Mouse (Mus musculus): Measurements from ENCODE around the gene Guca1b. TPM values are rescaled to one million over a fixed set of nuclear protein-coding genes. Genes with fewer than 3 reads are reported as not detected.
"Not testable (repeated sequence)": the region's sequence is repeated elsewhere in the genome, so short reads cannot be mapped to it uniquely, and the experiment has no call there.

The Guca1b gene
- polyA plus RNA-seq, 1 experiment from 2014 or later, result 0.36 TPM

DNA sequence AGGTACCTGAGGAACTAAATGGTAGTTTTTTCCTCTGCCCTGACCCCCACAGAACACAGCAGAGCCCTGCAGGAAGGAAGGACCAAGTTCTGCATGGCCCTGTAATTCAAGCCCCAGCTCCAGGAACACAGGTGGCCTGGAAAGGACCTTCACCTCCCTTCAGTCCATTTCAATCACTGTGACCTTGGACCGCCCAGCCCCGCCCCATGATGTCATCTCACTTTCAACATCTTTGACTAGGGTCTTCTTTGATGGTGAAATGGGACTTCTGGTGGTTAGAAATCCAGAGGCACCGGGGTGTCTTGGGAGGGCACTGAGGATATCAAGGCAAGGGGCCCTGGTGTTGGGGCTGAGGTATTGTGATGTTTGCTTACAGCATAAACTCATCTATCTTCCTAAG is 36.4 kb downstream of the Guca1b start:
- Histone ChIP-seq H3K4me1 (no peaks in the 10 kb centered on the region), H3K36me3 (ENCODE audit: poor library complexity, severe bottlenecking) (no peaks in the 10 kb centered on the region)
- no peak for ATAC-seq

DNA sequence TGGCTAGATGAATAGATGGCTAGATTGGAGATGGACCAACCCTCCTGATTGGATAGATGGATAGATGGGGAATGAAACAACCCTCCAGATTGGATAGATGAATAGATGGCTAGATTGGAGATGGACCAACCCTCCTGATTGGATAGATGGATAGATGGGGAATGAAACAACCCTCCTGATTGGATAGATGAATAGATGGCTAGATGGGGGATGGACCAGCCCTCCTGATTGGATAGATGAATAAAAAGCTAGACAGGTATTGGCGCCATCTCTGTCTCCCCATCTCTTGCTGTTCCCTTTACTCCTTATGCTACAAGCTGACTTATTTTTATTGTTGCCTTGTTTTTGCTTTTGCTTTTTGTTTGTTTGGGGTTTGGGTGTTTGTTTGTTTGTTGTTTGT is 37.4 kb downstream of the Guca1b start:
- H3K4me2 ChIP-seq; H3K36me3 ChIP-seq (ENCODE audit: poor library complexity, severe bottlenecking); H3K4me1 ChIP-seq; H3K27me3 ChIP-seq; H3K9ac ChIP-seq; H3K9me3 ChIP-seq (replicated peaks); H3K4me3 ChIP-seq; ATAC-seq; H3K27ac ChIP-seq: not testable (repeated sequence)
- 81% methylated on average over 1 of the region's 1 CpGs for WGBS

More for the DNA sequence above, 36.4 kb downstream of the Guca1b start:
- Histone ChIP-seq H3K4me3 (no peak overlapping the region), H3K4me2 (no peak overlapping the region), H3K27ac (no peak overlapping the region), H3K9me3 (replicated peaks) (no peaks in the 10 kb centered on the region), H3K27me3 (no peaks in the 10 kb centered on the region), H3K9ac (no peak overlapping the region)
- WGBS, result 78% methylated on average over 3 of the region's 3 CpGs

DNA sequence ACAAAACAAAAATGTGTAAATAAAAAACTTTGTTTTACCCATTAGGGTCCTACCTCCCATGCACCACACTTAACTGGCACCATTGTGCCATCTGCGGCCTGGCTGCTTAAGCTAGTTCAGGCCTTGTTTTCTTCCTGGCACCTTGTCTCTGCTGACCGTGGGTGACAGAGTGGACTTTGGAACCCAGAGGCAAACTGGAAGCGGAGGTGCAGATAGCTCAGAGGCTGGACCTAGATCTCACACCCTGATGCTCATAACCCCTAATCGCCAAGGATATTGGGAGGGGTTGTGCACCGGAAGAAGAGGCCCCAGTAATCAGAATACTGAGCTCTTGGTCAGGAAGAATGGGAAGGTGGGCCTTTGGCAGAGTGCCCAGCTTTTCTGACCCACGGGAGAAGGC is 39.0 kb downstream of the Guca1b start:
- Histone ChIP-seq H3K4me2 (no peak overlapping the region), H3K4me3 (no peak overlapping the region), H3K9me3 (replicated peaks) (no peaks in the 10 kb centered on the region), H3K27me3 (peaks cover under 1% of the 10 kb centered on the region; the same call in 1 of the 2 replicates), H3K27ac (no peak overlapping the region), H3K4me1 (peaks cover 7% of the 10 kb centered on the region; the same call in 1 of the 2 replicates), H3K36me3 (ENCODE audit: poor library complexity, severe bottlenecking) (no peaks in the 10 kb centered on the region), H3K9ac (no peak overlapping the region)
- no peak for ATAC-seq
- WGBS, result 75% methylated on average over 6 of the region's 6 CpGs

DNA sequence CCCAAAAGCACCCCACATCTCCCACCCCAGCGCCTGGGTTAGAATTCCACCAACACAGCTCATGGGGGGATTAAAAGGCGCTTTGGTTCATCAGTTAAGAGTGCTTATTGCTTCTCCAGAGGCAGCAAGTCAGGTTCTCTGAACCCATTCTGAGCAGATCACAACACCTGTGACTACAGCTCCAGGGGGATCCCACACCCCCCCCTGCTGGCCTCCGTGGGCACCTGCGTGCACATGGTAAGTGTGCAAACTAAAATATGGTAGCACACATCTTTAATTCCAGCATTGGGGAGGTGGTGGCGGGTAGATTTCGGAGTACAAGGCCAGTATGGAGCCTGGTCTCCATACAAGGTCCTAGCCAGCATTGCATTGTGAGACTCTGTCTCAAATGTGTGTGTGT is 42.1 kb downstream of the Guca1b start:
- Histone ChIP-seq H3K4me3 (no peak overlapping the region), H3K27me3 (peaks cover 10% of the 10 kb centered on the region; the same call in 1 of the 2 replicates), H3K4me2 (no peak overlapping the region), H3K36me3 (ENCODE audit: poor library complexity, severe bottlenecking) (no peaks in the 10 kb centered on the region), H3K9me3 (replicated peaks) (no peaks in the 10 kb centered on the region), H3K4me1 (peaks cover 8% of the 10 kb centered on the region; the same call in 1 of the 2 replicates), H3K27ac (no peak overlapping the region), H3K9ac (no peak overlapping the region)
- WGBS, result 74% methylated on average over 6 of the region's 6 CpGs
- no peak for ATAC-seq

DNA sequence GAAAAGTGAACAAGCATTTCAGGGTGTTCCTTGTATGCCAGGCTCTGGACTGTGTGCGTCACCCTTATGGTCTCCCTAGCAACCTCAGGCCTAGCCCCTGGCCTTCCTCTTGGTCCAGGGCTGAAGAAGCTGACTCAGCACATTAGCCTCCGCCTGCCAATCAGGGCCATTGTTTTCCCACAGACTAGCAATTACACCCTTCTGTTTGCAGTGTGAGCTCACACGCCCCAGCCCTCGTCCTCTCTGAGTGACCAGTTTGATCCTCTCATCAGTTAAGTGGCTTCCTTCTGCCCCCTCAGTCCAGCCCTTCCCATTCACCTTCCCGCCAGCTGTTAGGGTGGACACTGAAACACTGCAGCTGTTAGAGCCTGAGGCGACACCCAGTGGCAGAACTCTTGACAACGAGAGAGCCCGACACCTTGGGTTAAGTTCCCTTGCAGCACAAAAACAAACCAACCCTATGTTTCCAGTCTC is 43.7 kb downstream of the Guca1b start:
- no peak for ATAC-seq
- no peak overlapping the region for H3K4me3 ChIP-seq
- H3K27me3 ChIP-seq, result peaks cover 10% of the 10 kb centered on the region; the same call in 1 of the 2 replicates
- H3K36me3 ChIP-seq (ENCODE audit: poor library complexity, severe bottlenecking), result no peaks in the 10 kb centered on the region
- no peak overlapping the region for H3K9ac ChIP-seq
- peak overlapping the region; percentile 27 for H3K4me2 ChIP-seq
- WGBS, result 5% methylated on average over 8 of the region's 8 CpGs
- H3K27ac ChIP-seq, result no peak overlapping the region
- H3K4me1 ChIP-seq, result peaks cover 8% of the 10 kb centered on the region; the same call in 1 of the 2 replicates
- H3K9me3 ChIP-seq (replicated peaks), result no peaks in the 10 kb centered on the region

DNA sequence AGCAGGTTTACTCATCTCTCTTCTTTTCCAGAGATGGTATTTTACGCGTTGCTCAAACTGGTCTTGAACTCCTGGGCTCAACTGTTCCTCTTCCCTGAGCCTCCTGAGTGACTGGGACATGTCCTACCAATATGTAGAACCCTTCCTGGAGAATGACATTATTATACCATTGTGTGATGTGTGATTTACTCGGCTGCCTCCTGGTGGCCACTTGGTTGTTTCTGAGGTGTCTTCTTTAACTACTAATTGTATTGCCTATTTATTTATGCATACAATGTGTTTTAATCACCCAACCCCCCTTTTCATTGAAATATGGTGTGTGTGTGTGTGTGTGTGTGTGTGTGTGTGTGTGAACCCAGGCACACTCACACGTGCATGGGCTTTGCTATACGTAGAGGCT is 45.6 kb downstream of the Guca1b start:
- peaks cover 19% of the 10 kb centered on the region for H3K27me3 ChIP-seq
- no peak overlapping the region for H3K9ac ChIP-seq
- 64% methylated on average over 5 of the region's 5 CpGs for whole genome bisulfite sequencing

DNA sequence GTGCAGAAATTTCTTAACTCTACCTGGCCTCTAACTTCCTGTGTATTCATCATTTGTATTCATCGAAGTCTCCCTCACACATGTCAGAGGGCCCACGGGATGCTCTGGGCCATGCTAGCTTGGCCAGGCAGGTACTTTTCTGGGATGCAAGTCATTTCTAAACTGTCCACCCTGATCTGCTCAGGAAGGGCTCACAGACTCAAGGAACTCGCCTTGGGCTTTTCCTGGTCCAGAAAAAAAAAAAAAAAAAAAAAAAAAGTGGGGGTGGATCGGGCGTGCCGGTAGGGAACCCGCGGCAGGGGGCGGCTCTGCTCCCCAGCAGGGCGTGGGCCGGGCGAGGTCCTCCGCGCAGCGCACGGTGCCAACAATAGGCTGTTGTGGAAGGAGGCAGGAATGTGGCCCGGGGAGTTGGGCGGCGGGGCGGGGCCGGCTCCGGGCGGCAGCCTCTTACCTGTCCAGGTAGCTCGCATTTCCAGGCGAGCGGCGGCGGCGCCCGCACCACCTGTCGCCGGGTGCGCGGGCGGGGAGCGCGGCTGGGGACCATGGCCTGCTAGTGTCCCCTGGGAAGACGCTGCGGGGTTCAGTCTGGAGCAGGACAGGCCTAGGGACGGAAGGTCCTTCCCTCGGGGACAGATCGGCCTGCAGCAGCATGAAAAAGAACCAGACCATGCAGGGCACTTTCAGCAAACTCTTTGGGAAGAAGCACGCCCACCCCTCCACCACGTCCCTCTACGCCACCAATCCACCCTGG is 51.1 kb downstream of the Guca1b start, which contains the start of gene AI661453:
Gene AI661453, plus strand, starts transcription at position 460 of the 751 bp plus-strand sequence.
- Histone ChIP-seq H3K27ac (no peak within 1 kb of the TSS), H3K9me3 (replicated peaks) (no peaks in the 10 kb centered on the region), H3K9ac (peak within 1 kb of the TSS; percentile 40; the same call in 1 of the 2 replicates), H3K36me3 (ENCODE audit: poor library complexity, severe bottlenecking) (no peaks in the 10 kb centered on the region), H3K4me1 (peaks cover 16% of the 10 kb centered on the region), H3K27me3 (peaks cover 62% of the 10 kb centered on the region), H3K4me2 (peak within 1 kb of the TSS; percentile 59), H3K4me3 (peak within 1 kb of the TSS; percentile 35)
- WGBS, result 2% methylated on average over 39 of the region's 45 CpGs
- ATAC-seq, result no peak

More for the DNA sequence above, 45.6 kb downstream of the Guca1b start:
- Histone ChIP-seq H3K27ac (no peak overlapping the region), H3K4me3 (no peak overlapping the region), H3K4me2 (no peak overlapping the region), H3K4me1 (peaks cover 8% of the 10 kb centered on the region; the same call in 1 of the 2 replicates), H3K36me3 (ENCODE audit: poor library complexity, severe bottlenecking) (no peaks in the 10 kb centered on the region), H3K9me3 (replicated peaks) (no peaks in the 10 kb centered on the region)
- ATAC-seq, result no peak

DNA sequence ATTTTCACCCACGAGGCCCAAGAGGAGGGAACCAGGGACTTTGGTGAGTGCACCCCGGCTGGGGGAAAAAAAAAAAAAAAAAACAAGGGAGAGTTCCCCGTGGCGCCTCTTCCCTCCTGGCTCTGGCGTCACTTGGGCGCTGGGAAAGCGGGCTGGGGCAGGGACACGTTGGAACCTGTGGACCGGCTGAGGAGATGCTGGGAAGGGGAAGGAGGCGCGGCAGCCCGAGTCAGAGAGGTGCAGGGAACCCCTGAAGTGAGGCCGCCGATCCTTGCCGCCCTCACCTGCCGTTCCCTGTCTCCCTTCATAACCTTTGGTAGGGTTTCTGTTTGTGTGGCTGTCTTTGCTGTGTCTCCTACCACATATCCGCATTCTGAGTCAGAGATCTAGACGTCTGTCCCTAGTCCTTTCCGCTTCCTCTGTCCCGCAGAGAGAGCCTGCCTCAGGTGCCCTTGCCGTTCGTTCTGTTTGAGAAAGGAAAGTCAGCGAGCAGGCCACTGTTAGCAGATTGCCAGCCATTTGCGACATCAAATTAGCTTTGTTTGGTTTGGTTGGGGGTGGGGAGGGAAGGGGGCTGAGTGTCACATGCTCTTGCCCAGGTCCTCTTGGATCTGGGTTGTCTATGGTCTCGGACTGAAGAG is 51.8 kb downstream of the Guca1b start, which contains the start of gene 1700001C19Rik:
Gene 1700001C19Rik, minus strand, starts transcription at position 470 of the 641 bp plus-strand sequence.
- Histone ChIP-seq H3K27me3 (peaks cover 61% of the 10 kb centered on the region), H3K9me3 (replicated peaks) (no peaks in the 10 kb centered on the region), H3K4me2 (peak within 1 kb of the TSS; percentile 59), H3K36me3 (ENCODE audit: poor library complexity, severe bottlenecking) (no peaks in the 10 kb centered on the region), H3K27ac (no peak within 1 kb of the TSS), H3K4me1 (peaks cover 23% of the 10 kb centered on the region), H3K4me3 (peak within 1 kb of the TSS; percentile 35), H3K9ac (peak within 1 kb of the TSS; percentile 40; the same call in 1 of the 2 replicates)
- ATAC-seq, result no peak
- WGBS, result 5% methylated on average over 19 of the region's 25 CpGs

DNA sequence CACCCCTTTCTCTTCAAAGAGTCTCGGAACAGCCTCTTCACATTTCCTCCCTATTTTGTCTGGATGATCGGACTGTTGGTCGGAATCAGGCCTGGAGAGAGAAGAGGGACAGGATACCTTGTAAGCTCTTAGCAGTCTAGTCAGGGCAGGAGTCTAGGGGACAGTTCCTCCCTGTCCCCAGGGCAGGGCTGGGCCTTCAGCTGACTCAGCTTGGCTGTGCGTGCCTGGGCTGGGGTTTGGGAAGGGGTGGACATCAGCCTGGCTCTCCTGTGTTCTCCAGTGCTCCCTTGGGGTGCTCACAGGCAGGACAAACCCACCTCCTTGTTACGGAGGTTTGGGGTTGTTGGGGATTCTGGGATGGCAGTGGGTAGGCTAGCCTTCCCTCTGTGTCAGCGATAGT is 53.4 kb downstream of the Guca1b start:
- Histone ChIP-seq H3K9ac (no peak overlapping the region), H3K4me3 (no peak overlapping the region), H3K4me1 (peaks cover 23% of the 10 kb centered on the region), H3K27ac (no peak overlapping the region), H3K36me3 (ENCODE audit: poor library complexity, severe bottlenecking) (no peaks in the 10 kb centered on the region), H3K4me2 (no peak overlapping the region), H3K27me3 (peaks cover 61% of the 10 kb centered on the region), H3K9me3 (replicated peaks) (no peaks in the 10 kb centered on the region)
- 71% methylated on average over 6 of the region's 6 CpGs for WGBS
- ATAC-seq, result no peak

DNA sequence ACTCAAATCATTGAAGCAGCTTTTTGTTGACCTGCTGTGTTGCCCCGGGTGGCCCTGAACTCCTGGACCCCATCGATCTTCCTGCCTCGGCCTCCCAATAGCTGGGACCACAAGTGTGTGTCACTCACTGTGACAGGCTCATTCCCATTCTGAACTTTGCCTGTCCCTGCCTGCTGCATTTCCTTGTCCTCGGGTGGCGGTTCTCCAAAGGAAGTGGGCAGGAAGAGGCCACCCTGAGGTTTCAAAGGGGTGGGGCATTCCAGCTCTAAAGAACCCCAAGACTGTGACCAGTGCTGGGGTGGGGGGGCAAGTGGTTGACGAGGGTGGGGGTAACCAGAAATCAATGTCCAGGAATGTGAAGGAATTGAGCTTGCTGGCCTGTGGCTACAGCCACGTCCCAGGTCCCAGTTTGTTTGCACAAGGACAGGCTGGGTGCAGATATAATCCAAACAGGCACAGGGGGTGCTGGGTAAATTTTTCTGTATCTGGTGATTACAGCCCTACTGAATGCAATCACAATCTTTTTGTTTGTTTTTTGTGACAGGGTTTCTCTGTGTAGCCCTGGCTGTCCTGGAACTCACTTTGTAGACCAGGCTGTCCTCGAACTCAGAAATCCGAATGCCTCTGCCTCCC is 54.3 kb downstream of the Guca1b start:
- Histone ChIP-seq H3K36me3 (ENCODE audit: poor library complexity, severe bottlenecking) (no peaks in the 10 kb centered on the region), H3K9ac (no peak overlapping the region), H3K27ac (no peak overlapping the region), H3K4me2 (no peak overlapping the region), H3K27me3 (peaks cover 61% of the 10 kb centered on the region), H3K4me1 (peaks cover 23% of the 10 kb centered on the region), H3K9me3 (replicated peaks) (no peaks in the 10 kb centered on the region), H3K4me3 (no peak overlapping the region)
- ATAC-seq, result no peak
- WGBS, result 50% methylated on average over 9 of the region's 9 CpGs

DNA sequence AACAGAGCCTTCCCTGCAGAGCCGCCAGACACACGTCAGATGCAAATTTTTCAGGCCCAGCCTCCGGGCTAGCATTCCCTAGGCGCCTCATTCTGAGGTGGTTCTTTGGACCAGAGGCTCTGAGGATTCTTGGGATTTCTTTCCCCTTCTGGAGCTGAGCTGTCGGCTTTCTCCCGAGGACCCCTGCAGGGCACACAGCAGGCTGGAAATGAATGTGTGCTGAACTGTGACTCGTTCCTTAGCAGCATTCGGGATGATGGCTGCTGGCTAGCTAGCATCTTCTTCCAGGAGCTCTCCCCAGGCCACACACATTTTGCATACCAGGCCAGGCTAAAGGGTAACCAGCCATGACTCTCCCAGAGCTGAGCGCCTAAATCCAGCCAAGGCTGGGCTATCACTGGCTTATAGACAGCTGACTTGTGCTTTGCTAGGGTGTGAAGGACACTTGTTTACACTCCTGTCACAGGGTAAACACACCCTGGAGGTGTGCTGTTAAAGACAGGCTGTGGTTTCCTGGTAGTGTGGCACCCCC is 55.2 kb downstream of the Guca1b start:
- no peak for ATAC-seq
- H3K4me3 ChIP-seq, result no peak overlapping the region
- no peaks in the 10 kb centered on the region for H3K9me3 ChIP-seq (replicated peaks)
- H3K36me3 ChIP-seq (ENCODE audit: poor library complexity, severe bottlenecking), result no peaks in the 10 kb centered on the region
- H3K9ac ChIP-seq, result no peak overlapping the region; the same call in 1 of the 2 replicates
- no peak overlapping the region for H3K27ac ChIP-seq
- no peak overlapping the region for H3K4me2 ChIP-seq
- H3K27me3 ChIP-seq, result peaks cover 54% of the 10 kb centered on the region
- WGBS, result 6% methylated on average over 9 of the region's 9 CpGs
- H3K4me1 ChIP-seq, result peaks cover 23% of the 10 kb centered on the region

Measured in forebrain, embryonic 13.5 days (tissue).